Mouse (Mus musculus) MEL (cell line): ENCODE data around the gene Rad18. TPM values are rescaled to one million over a fixed set of nuclear protein-coding genes. Genes with fewer than 3 reads are reported as not detected.
"Not testable (repeated sequence)": the region's sequence is repeated elsewhere in the genome, so short reads cannot be mapped to it uniquely, and the experiment has no call there.

Experiments used
- DNase-seq: peaks from one replicate; pipeline ENCODE4 v3.0.0; 2011; ENCODE audit warnings: low read depth, low spot score
- H3K27ac ChIP-seq: 2 replicates; pipeline ENCODE4 v1.5.1; 2012; ENCODE audit warnings: low read depth, mild to moderate bottlenecking, control low read depth, low read length, moderate library complexity; ENCODE audit not compliant: control insufficient read depth
- H3K27me3 ChIP-seq, 2 experiments: fragments of 150-350 bp in 1 of 2; sonication (generic) in 1 of 2; 2 replicates each; pipeline ENCODE4 v1.6.1; 2012; ENCODE audit warnings: low read length in 2 of 2, mild to moderate bottlenecking in 2 of 2, improper control_type of control experiment in 1 of 2, moderate library complexity in 1 of 2; ENCODE audit not compliant: insufficient read depth in 2 of 2, control insufficient read depth in 1 of 2
- H3K36me3 ChIP-seq, 2 experiments: 2 replicates each; pipeline ENCODE4 v1.6.1; 2012 to 2014; ENCODE audit warnings: low read length in 2 of 2, improper control_type of control experiment in 1 of 2, inconsistent platforms in 1 of 2, mild to moderate bottlenecking in 1 of 2; ENCODE audit not compliant: insufficient read depth in 2 of 2, control insufficient read depth in 1 of 2
- H3K4me1 ChIP-seq, 2 experiments: fragments of 150-350 bp in 1 of 2; sonication (generic) in 1 of 2; 2 replicates each; pipeline ENCODE4 v1.6.1; 2012; ENCODE audit warnings: low read length in 2 of 2, improper control_type of control experiment in 1 of 2, mild to moderate bottlenecking in 1 of 2; ENCODE audit not compliant: insufficient read depth in 2 of 2, control insufficient read depth in 1 of 2
- H3K4me3 ChIP-seq, 2 experiments: fragments of 150-350 bp in 1 of 2; sonication (generic) in 1 of 2; 2 replicates each; pipeline ENCODE4 v1.5.1; 2012; ENCODE audit warnings: low read depth in 2 of 2, low read length in 2 of 2, mild to moderate bottlenecking in 2 of 2, moderate library complexity in 2 of 2, control low read depth in 1 of 2, improper control_type of control experiment in 1 of 2; ENCODE audit not compliant: control insufficient read depth in 1 of 2, insufficient read depth in 1 of 2
- H3K79me2 ChIP-seq: 2 replicates; pipeline ENCODE4 v1.6.1; 2012; ENCODE audit warnings: mild to moderate bottlenecking, low read length, moderate library complexity; ENCODE audit not compliant: control insufficient read depth, poor library complexity, insufficient read depth
- H3K9ac ChIP-seq: 2 replicates; pipeline ENCODE4 v1.6.1; 2012; ENCODE audit warnings: low read depth, mild to moderate bottlenecking, control low read depth, low read length, moderate library complexity; ENCODE audit not compliant: control insufficient read depth, poor library complexity, severe bottlenecking
- H3K9me3 ChIP-seq: fragments of 150-350 bp; sonication (generic); replicated peaks from 2 replicates; pipeline ENCODE4 v1.6.1; 2012; ENCODE audit warnings: mild to moderate bottlenecking, low read length, improper control_type of control experiment, moderate library complexity; ENCODE audit not compliant: insufficient read depth
- BHLHE40 ChIP-seq: IDR thresholded peaks from 2 replicates; pipeline ENCODE4 v1.6.1; 2012; ENCODE audit warnings: low read depth, mild to moderate bottlenecking, inconsistent platforms, low read length, improper control_type of control experiment, borderline replicate concordance
- CHD1 ChIP-seq: IDR thresholded peaks from 2 replicates; pipeline ENCODE4 v1.6.1; 2012; ENCODE audit warnings: low read depth, mild to moderate bottlenecking, inconsistent platforms, low read length, improper control_type of control experiment
- CTCF ChIP-seq, 3 experiments: IDR thresholded peaks in 2 of 3; conservative IDR thresholded peaks in 1 of 3; 2 replicates each; pipeline ENCODE4 v1.5.1; 2011 to 2012; ENCODE audit warnings: low read length in 3 of 3, low read depth in 2 of 3, mild to moderate bottlenecking in 2 of 3, improper control_type of control experiment in 1 of 3, inconsistent platforms in 1 of 3, mixed read lengths in 1 of 3, moderate library complexity in 1 of 3; ENCODE audit not compliant: control insufficient read depth in 1 of 3, insufficient read depth in 1 of 3, poor library complexity in 1 of 3, severe bottlenecking in 1 of 3
- GABPA ChIP-seq: IDR thresholded peaks from 2 replicates; pipeline ENCODE4 v1.6.1; 2012; ENCODE audit warnings: low read depth, mild to moderate bottlenecking, inconsistent platforms, low read length, improper control_type of control experiment, moderate library complexity
- MAFK ChIP-seq: IDR thresholded peaks from 2 replicates; pipeline ENCODE4 v1.6.1; 2011; ENCODE audit warnings: low read depth, mild to moderate bottlenecking, low read length, improper control_type of control experiment, borderline replicate concordance
- MAX ChIP-seq: IDR thresholded peaks from 2 replicates; pipeline ENCODE4 v1.6.1; 2011; ENCODE audit warnings: low read length, improper control_type of control experiment
- MEF2A ChIP-seq: IDR thresholded peaks from 2 replicates; pipeline ENCODE4 v1.6.1; 2014; ENCODE audit warnings: low read depth, mild to moderate bottlenecking, inconsistent platforms, low read length, improper control_type of control experiment; ENCODE audit not compliant: poor library complexity, insufficient replicate concordance, severe bottlenecking; ENCODE audit errors: extremely low read depth
- MXI1 ChIP-seq: IDR thresholded peaks from 2 replicates; pipeline ENCODE4 v1.6.1; 2011; ENCODE audit warnings: mild to moderate bottlenecking, low read depth, low read length, improper control_type of control experiment
- MYB ChIP-seq: IDR thresholded peaks from 2 replicates; pipeline ENCODE4 v1.6.1; 2011; ENCODE audit warnings: mild to moderate bottlenecking, low read depth, low read length, improper control_type of control experiment
- MYC ChIP-seq: IDR thresholded peaks from 2 replicates; pipeline ENCODE4 v1.6.1; 2011; ENCODE audit warnings: low read depth, mild to moderate bottlenecking, low read length, improper control_type of control experiment, moderate library complexity
- POLR2AphosphoS2 ChIP-seq: IDR thresholded peaks from 2 replicates; pipeline ENCODE4 v1.6.1; 2011; ENCODE audit warnings: low read length, improper control_type of control experiment
- RAD21 ChIP-seq: IDR thresholded peaks from 2 replicates; pipeline ENCODE4 v1.6.1; 2011; ENCODE audit warnings: mild to moderate bottlenecking, low read depth, low read length, improper control_type of control experiment
- RCOR1 ChIP-seq: IDR thresholded peaks from 2 replicates; pipeline ENCODE4 v1.6.1; 2012; ENCODE audit warnings: low read depth, mild to moderate bottlenecking, inconsistent platforms, low read length, improper control_type of control experiment
- SIN3A ChIP-seq: IDR thresholded peaks from 2 replicates; pipeline ENCODE4 v1.6.1; 2012; ENCODE audit warnings: low read length, improper control_type of control experiment, inconsistent platforms
- SMC3 ChIP-seq: IDR thresholded peaks from 2 replicates; pipeline ENCODE4 v1.6.1; 2011; ENCODE audit warnings: low read depth, low read length, improper control_type of control experiment
- TAL1 ChIP-seq: IDR thresholded peaks from 2 replicates; pipeline ENCODE4 v1.6.1; 2012; ENCODE audit warnings: mild to moderate bottlenecking, inconsistent platforms, low read length, moderate library complexity, mixed read lengths
- TCF12 ChIP-seq: IDR thresholded peaks from 2 replicates; pipeline ENCODE4 v1.6.1; 2014; ENCODE audit warnings: low read depth, mild to moderate bottlenecking, inconsistent platforms, low read length, improper control_type of control experiment, moderate library complexity
- USF2 ChIP-seq, 2 experiments: IDR thresholded peaks; 2 replicates each; pipeline ENCODE4 v1.6.1; 2011 to 2012; ENCODE audit warnings: improper control_type of control experiment in 2 of 2, low read length in 2 of 2, borderline replicate concordance in 1 of 2, inconsistent platforms in 1 of 2, low read depth in 1 of 2, mild to moderate bottlenecking in 1 of 2; ENCODE audit not compliant: insufficient read depth in 1 of 2
- ZC3H11A ChIP-seq: IDR thresholded peaks from 2 replicates; pipeline ENCODE4 v1.6.1; 2012; ENCODE audit warnings: low read depth, mild to moderate bottlenecking, inconsistent platforms, low read length, improper control_type of control experiment
- polyA plus RNA-seq, 2 experiments: library from polyadenylated mRNA; stranded (reverse) in 1 of 2; unstranded in 1 of 2; fragments of >175 nt in 1 of 2; fragments of >200 nt in 1 of 2; gene quantifications; 2 replicates each; pipeline versions ENCODE4 v1.2.1 to v1.2.4; 2012; ENCODE audit warnings: low replicate concordance in 2 of 2, low read depth in 1 of 2; ENCODE audit not compliant: insufficient read length in 2 of 2, insufficient read depth in 1 of 2, missing spikeins in 1 of 2
- total RNA-seq: library from RNA; depleted of rRNA; stranded (reverse); fragments of 300-350 nt; gene quantifications from 2 replicates; pipeline ENCODE4 v1.2.3, GENCODE M21; 2012

The Rad18 gene
- total and polyA plus RNA-seq, 3 experiments = 17.3 to 23.2 TPM; not detected in 1

DNA sequence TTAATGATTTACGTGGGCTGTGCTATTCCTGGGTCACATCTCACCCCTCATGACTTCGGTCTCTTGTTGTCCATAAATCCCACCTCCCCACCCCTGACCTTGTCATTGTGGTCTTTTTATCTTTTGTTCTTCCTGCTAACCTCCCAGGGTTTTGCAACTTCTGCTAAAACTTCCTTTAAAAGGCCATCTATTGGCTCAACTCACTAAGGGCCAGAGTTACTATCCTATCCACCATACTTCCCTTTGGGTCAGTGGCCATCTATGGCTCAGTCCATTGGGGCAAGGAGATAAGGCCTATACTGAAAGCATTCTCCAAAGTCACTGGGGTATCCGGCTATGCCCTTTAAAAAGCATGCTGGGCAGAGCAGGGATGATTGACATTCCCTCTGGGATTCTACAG, 17.5 kb upstream of the Rad18 start:
- Histone ChIP-seq H3K9ac (no peak overlapping the region), H3K4me1 (no peaks in the 10 kb centered on the region), H3K9me3 (no peaks in the 10 kb centered on the region), H3K79me2 (no peaks in the 10 kb centered on the region), H3K4me3 (no peak overlapping the region), H3K36me3 (no peaks in the 10 kb centered on the region), H3K27ac (no peak overlapping the region), H3K27me3 (peaks cover 0 to 3% of the 10 kb centered on the region in 2 experiments; a peak in 3 of 4 replicates)
- TF ChIP-seq MEF2A (no peak), MAFK (no peak), RCOR1 (no peak), MAX (no peak), POLR2AphosphoS2 (no peak), GABPA (no peak), TAL1 (no peak), TCF12 (no peak), MYB (no peak), ZC3H11A (no peak), MYC (no peak), BHLHE40 (no peak), USF2 (IDR thresholded peaks at IDR 0.05; ENCODE audit: borderline replicate concordance in 1 of 2, insufficient read depth in 1 of 2, low read depth in 1 of 2, low read length in 2 of 2) (no peak)
- DNase-seq = no peak

DNA sequence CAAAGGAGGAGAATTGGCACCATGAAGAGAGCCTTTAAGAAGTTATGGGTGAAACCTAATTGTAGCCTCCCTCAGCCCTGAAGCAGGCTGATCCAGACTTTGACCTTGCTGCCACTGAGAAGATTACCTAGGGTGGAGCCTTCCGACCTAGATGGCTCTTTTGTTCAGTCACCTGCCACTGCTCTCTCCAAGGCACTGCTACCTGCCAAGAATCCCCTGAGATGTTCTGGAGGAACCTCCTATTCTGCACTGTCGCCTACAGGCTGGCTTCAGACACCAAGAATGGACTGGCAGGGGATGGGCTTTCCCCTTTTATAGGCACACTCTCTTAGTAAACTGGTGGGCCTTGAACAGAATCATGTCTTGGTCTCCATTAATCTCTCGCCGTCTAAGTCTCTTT, 5.8 kb upstream of the Rad18 start:
- DNase-seq, H3K27me3 ChIP-seq, H3K27ac ChIP-seq, H3K4me1 ChIP-seq, H3K4me3 ChIP-seq, H3K79me2 ChIP-seq, H3K9me3 ChIP-seq, H3K9ac ChIP-seq, H3K36me3 ChIP-seq: not testable (repeated sequence)

DNA sequence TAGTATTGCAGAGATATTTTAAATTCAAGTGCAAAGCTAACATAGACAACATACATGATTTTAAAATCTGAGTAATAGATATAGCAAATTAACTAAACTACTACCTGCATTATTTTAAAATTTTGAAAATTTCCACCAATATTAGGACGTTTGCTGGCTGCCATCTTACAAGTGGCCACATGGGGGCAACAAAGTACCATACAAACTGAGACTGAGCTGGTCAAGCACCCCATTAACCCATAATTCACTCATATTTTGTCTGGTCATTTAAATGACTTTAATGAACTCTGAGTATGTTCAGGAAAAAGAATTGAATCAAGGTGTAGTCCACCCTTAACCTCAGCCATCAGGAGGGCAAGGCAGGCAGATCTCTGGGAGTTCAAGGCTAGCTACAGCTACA, 3.9 kb upstream of the Rad18 start:
- H3K27ac ChIP-seq = no peak overlapping the region
- peaks cover 6% of the 10 kb centered on the region for H3K79me2 ChIP-seq
- H3K4me3 ChIP-seq = no peak overlapping the region
- peaks cover 0 to 3% of the 10 kb centered on the region in 2 experiments; a peak in 1 of 4 replicates for H3K4me1 ChIP-seq
- peak; percentile 54 for DNase-seq
- H3K27me3 ChIP-seq = no peaks in the 10 kb centered on the region
- TF ChIP-seq MAX = no peak
- peak; percentile 83 for TF ChIP-seq ZC3H11A
- peak; percentile 59 to 83 (median 71) for TF ChIP-seq CTCF (IDR thresholded peaks at IDR 0.05 in 2 of 3, conservative IDR thresholded peaks at IDR 0.05 in 1 of 3; ENCODE audit: control insufficient read depth in 1 of 3, insufficient read depth in 1 of 3, low read depth in 2 of 3, low read length in 3 of 3, poor library complexity in 1 of 3, severe bottlenecking in 1 of 3)
- TF ChIP-seq SIN3A = no peak
- TF ChIP-seq RAD21 = peak; percentile 93
- peak; percentile 73 for TF ChIP-seq SMC3
- TF ChIP-seq CHD1 = no peak
- TF ChIP-seq MXI1 = no peak
- peaks cover 0 to 5% of the 10 kb centered on the region in 2 experiments; a peak in 2 of 4 replicates for H3K36me3 ChIP-seq
- no peaks in the 10 kb centered on the region for H3K9me3 ChIP-seq
- H3K9ac ChIP-seq = no peak overlapping the region
